Mouse (Mus musculus) heart, postnatal 36 days (tissue): ENCODE measurements around the gene Tmem191c. TPM values are rescaled to one million over a fixed set of nuclear protein-coding genes. Genes with fewer than 3 reads are reported as not detected.
A peak's percentile ranks its signal among the peaks of the same experiment; 100 is the strongest.
"Not testable (repeated sequence)": the region's sequence is repeated elsewhere in the genome, so short reads cannot be mapped to it uniquely, and the experiment has no call there.

Experiments
- DNase-seq, 2 experiments: peaks; one replicate each; pipeline ENCODE4 v3.0.0; 2021 to 2022
- intact Hi-C: fragments of 180-260 bp; cut with DNase I; formaldehyde crosslinking; loops from one replicate; pipeline ENCODE4 v1.15.1; 2025
- total RNA-seq, 2 experiments: library from RNA; stranded (reverse); gene quantifications; 2 replicates each; pipeline ENCODE4 v1.2.3; 2021

Gene Tmem191c
- total RNA-seq: 1 to 10 TPM; 2.1 to 2.4 TPM

- intact Hi-C loops: loop anchor here (1.0 to 10.0 kb wide), 3 partner anchors 65 to 351 kb away; partner anchors contain the start of gene Sdf2l1
- no peak for DNase-seq
These were observed at the start of gene Tmem191c for GRCm38 (mm10) chr16:17275721-17276120. Gene Tmem191c (plus strand): TSS chr16:17276077.

GRCm38 (mm10) chr16:17226496-17226895, 49.4 kb upstream of the Tmem191c start:
- no peak for DNase-seq
- intact Hi-C loops: no loop called here

GRCm38 (mm10) chr16:17231523-17231922, 44.4 kb upstream of the Tmem191c start:
- intact Hi-C loops, DNase-seq: not testable (repeated sequence)

- peak; percentile 94 to 95 for DNase-seq
- intact Hi-C loops: no loop called here
These were observed 42.8 kb upstream of the Tmem191c start, which contains the start of gene Hic2 for GRCm38 (mm10) chr16:17232794-17233701. Gene Hic2 (plus strand): TSS chr16:17233572.

- DNase-seq: peak; percentile 26 to 50
- intact Hi-C loops: loop anchor here (2.0 kb wide), 2 partner anchors 25 to 37 kb away; partner anchors contain the start of gene Rimbp3
These were observed 42.0 kb upstream of the Tmem191c start for GRCm38 (mm10) chr16:17233702-17234498.

- intact Hi-C loops: loop anchor here (2.0 kb wide), 2 partner anchors 26 to 36 kb away; partner anchors contain the start of gene Rimbp3
- DNase-seq: no peak
These were observed 41.4 kb upstream of the Tmem191c start for GRCm38 (mm10) chr16:17234499-17234895.

- intact Hi-C loops: loop anchor here (2.0 kb wide), 2 partner anchors 26 to 36 kb away; partner anchors contain the start of gene Rimbp3
- DNase-seq: peak; percentile 24 to 30
These were observed 40.8 kb upstream of the Tmem191c start for GRCm38 (mm10) chr16:17234916-17235665.

GRCm38 (mm10) chr16:17237634-17238033, 38.2 kb upstream of the Tmem191c start:
- no peak for DNase-seq
- intact Hi-C loops: loop anchor here (2.0 kb wide), 1 partner anchor 19 kb away; no protein-coding TSS in a partner anchor

- no peak for DNase-seq
- intact Hi-C loops: loop anchor here (2.0 kb wide), 1 partner anchor 17 kb away; no protein-coding TSS in a partner anchor
These were observed 36.5 kb upstream of the Tmem191c start for GRCm38 (mm10) chr16:17239409-17239808.

GRCm38 (mm10) chr16:17243731-17244130, 32.1 kb upstream of the Tmem191c start:
- DNase-seq: no peak
- intact Hi-C loops: no loop called here

GRCm38 (mm10) chr16:17244996-17245395, 30.9 kb upstream of the Tmem191c start:
- DNase-seq: no peak
- intact Hi-C loops: no loop called here

- peak; percentile 42 to 47 for DNase-seq
- intact Hi-C loops: no loop called here
These were observed 28.1 kb upstream of the Tmem191c start for GRCm38 (mm10) chr16:17247727-17248126.

GRCm38 (mm10) chr16:17249135-17249534, 26.7 kb upstream of the Tmem191c start:
- no peak for DNase-seq
- intact Hi-C loops: no loop called here

GRCm38 (mm10) chr16:17251539-17251938, 24.3 kb upstream of the Tmem191c start:
- peak; percentile 64 to 78 for DNase-seq

GRCm38 (mm10) chr16:17252086-17252726, 23.7 kb upstream of the Tmem191c start:
- intact Hi-C loops: no loop called here

More at GRCm38 (mm10) chr16:17251539-17251938, 24.3 kb upstream of the Tmem191c start:
- intact Hi-C loops: no loop called here

GRCm38 (mm10) chr16:17252841-17253240, 23.0 kb upstream of the Tmem191c start:
- intact Hi-C loops: no loop called here
- no peak for DNase-seq

More at GRCm38 (mm10) chr16:17252086-17252726, 23.7 kb upstream of the Tmem191c start:
- DNase-seq: no peak

GRCm38 (mm10) chr16:17254005-17254597, 21.8 kb upstream of the Tmem191c start:
- intact Hi-C loops: no loop called here
- DNase-seq: no peak

GRCm38 (mm10) chr16:17255270-17255669, 20.6 kb upstream of the Tmem191c start:
- intact Hi-C loops: no loop called here
- no peak for DNase-seq

GRCm38 (mm10) chr16:17257359-17257821, 18.5 kb upstream of the Tmem191c start:
- intact Hi-C loops: loop anchor here (2.0 kb wide), 1 partner anchor 19 kb away; no protein-coding TSS in a partner anchor
- DNase-seq: peak; percentile 31 to 42
